Mouse (Mus musculus) forebrain, embryonic 12.5 days (tissue): ENCODE results near the gene Vwa3a. TPM values are rescaled to one million over a fixed set of nuclear protein-coding genes. Genes with fewer than 3 reads are reported as not detected.

Experiments used
- ATAC-seq: fragments of 200-750 bp; cut with Nextera tagmentation; 2 replicates; pipeline ENCODE4 v1.8.0; 2017; ENCODE audit warnings: moderate TSS enrichment; ENCODE audit not compliant: low FRiP score
- H3K27ac ChIP-seq: fragments of 300-500 bp; sonication (generic); 2 replicates; pipeline ENCODE4 v1.5.1; 2016; ENCODE audit warnings: mild to moderate bottlenecking
- H3K27me3 ChIP-seq: fragments of 300-500 bp; sonication (generic); 2 replicates; pipeline ENCODE4 v1.6.1; 2016; ENCODE audit warnings: mild to moderate bottlenecking
- H3K36me3 ChIP-seq: fragments of 300-500 bp; sonication (generic); replicated peaks from 2 replicates; pipeline ENCODE4 v1.6.1; 2016; ENCODE audit warnings: mild to moderate bottlenecking
- H3K4me1 ChIP-seq: fragments of 300-500 bp; sonication (generic); 2 replicates; pipeline ENCODE4 v1.6.1; 2016
- H3K4me2 ChIP-seq: fragments of 300-500 bp; sonication (generic); 2 replicates; pipeline ENCODE4 v1.6.1; 2016; ENCODE audit warnings: mild to moderate bottlenecking, moderate library complexity
- H3K4me3 ChIP-seq: fragments of 300-500 bp; sonication (generic); replicated peaks from 2 replicates; pipeline ENCODE4 v1.5.1; 2016; ENCODE audit warnings: mild to moderate bottlenecking
- H3K9ac ChIP-seq: fragments of 300-500 bp; sonication (generic); 2 replicates; pipeline ENCODE4 v1.6.1; 2016; ENCODE audit warnings: mild to moderate bottlenecking
- H3K9me3 ChIP-seq: fragments of 300-500 bp; sonication (generic); 2 replicates; pipeline ENCODE4 v1.6.1; 2016
- WGBS: fragments of 180-500 bp; shearing (Covaris S2); methylation state at CpG from one replicate; pipeline ENCODE4 v1.1.7; 2016; 5-methylcytosine and 5-hydroxymethylcytosine counted together
- polyA plus RNA-seq: library from polyadenylated mRNA; unstranded; fragments of >200 nt; fragmentation: Nextera tagmentation; extraction: Ambion mirVana; gene quantifications from 2 replicates; pipeline ENCODE4 v1.2.1, GENCODE M21; 2016

The Vwa3a gene
- polyA plus RNA-seq, 1 experiment from 2014 or later, result 0.88 TPM

DNA sequence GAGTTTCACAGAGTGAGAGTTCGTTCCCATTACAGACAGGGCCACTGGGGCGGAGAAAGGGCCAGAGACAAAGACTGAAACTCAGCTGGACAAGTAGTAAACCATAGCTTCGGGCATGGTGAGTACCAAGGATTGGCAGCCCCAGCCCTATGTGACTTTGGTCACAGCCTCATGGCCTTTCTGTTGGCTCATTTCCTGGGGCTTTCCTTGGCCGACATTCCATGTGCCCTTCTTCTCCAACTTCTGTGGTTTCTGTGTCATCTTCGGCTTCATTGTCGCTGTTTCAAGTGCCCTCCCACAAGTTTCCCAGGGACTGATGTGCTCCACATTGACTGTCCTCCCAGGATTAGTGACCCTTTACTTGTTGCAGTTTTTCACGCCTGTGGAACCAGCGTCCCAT lies 17.7 kb upstream of the Vwa3a start:
- H3K36me3 ChIP-seq, result peaks cover 6% of the 10 kb centered on the region; the same call in 1 of the 2 replicates
- no peak overlapping the region for H3K4me2 ChIP-seq
- H3K4me3 ChIP-seq, result no peak overlapping the region
- no peaks in the 10 kb centered on the region for H3K9me3 ChIP-seq
- peaks cover 11% of the 10 kb centered on the region for H3K4me1 ChIP-seq
- no peak overlapping the region for H3K9ac ChIP-seq
- no peak for ATAC-seq
- 91% methylated on average over 8 of the region's 8 CpGs for WGBS
- no peaks in the 10 kb centered on the region for H3K27me3 ChIP-seq
- H3K27ac ChIP-seq, result no peak overlapping the region

DNA sequence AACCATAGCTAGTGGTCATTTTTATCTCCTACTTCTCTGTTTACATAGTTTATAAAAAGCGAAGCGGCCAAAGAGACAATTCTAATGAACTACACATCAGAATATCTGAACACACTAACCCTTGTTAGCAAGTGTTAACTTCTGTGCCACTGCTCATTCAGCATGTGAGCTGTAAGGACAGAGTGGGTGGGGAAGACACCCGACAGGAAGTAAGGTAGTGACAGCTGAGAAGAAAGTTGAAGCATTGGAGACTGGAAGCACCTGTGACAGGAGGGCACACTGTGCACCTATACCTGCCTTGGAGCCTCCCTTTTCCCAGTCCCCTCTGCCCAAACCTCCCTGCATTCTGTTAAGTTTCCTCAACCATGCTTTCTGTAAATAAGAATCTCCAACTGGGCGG lies 17.1 kb upstream of the Vwa3a start:
- Histone ChIP-seq H3K36me3 (peaks cover 6% of the 10 kb centered on the region; the same call in 1 of the 2 replicates), H3K4me1 (peaks cover 11% of the 10 kb centered on the region), H3K4me2 (no peak overlapping the region), H3K27me3 (no peaks in the 10 kb centered on the region), H3K9me3 (no peaks in the 10 kb centered on the region), H3K27ac (no peak overlapping the region), H3K4me3 (no peak overlapping the region), H3K9ac (no peak overlapping the region)
- 95% methylated on average over 4 of the region's 4 CpGs for WGBS
- ATAC-seq, result no peak

DNA sequence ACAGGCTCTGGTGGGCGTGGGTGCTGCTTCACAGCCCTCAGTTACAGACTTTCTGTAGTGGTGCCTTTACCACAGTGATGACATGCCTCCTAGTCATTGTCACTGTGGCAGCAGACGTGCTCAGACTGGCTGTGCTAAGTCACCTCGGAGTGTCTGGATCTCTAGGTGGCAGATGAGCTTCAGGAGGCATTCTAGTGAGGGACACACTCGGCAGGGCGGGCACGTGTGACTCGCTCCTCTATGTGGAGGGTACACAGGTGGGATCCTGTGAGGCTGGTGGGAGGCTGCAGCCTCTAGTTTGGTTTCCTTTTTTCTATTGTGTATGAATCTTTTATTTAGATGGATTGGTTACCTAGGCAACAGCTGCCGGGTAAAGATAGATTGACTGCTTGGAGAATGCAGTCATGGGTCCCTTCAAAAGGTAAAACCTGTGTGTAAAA lies 16.3 kb upstream of the Vwa3a start:
- 32% methylated on average over 8 of the region's 8 CpGs for WGBS
- Histone ChIP-seq H3K27me3 (no peaks in the 10 kb centered on the region), H3K4me1 (peaks cover 11% of the 10 kb centered on the region), H3K27ac (no peak overlapping the region), H3K9ac (no peak overlapping the region), H3K9me3 (no peaks in the 10 kb centered on the region), H3K36me3 (peaks cover 6% of the 10 kb centered on the region; the same call in 1 of the 2 replicates), H3K4me2 (no peak overlapping the region), H3K4me3 (no peak overlapping the region)
- ATAC-seq, result peak; percentile 41; the same call in 1 of the 2 replicates

DNA sequence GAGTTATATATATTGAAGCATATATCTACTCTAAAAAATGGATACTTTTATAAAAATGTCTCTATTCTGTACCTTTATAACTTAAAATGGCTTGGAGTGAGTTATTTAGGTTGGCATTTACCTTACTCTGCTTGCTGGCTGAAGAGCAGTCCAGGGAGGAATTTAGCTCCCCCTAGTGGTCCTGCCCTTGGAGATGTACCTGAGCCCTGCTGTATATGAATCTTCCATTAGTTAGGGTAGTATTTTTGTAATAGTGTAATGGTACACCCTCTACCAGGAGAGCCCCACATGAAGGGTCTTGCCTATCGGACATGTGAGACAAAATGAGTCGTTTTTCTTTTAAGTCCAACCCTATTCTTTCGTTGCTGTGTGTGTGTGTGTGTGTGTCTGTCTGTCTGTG lies 11.5 kb upstream of the Vwa3a start:
- Histone ChIP-seq H3K36me3 (peaks cover 12% of the 10 kb centered on the region; the same call in 1 of the 2 replicates), H3K4me3 (no peak overlapping the region), H3K27ac (no peak overlapping the region), H3K27me3 (no peaks in the 10 kb centered on the region), H3K4me2 (no peak overlapping the region), H3K4me1 (peaks cover 10% of the 10 kb centered on the region), H3K9ac (no peak overlapping the region), H3K9me3 (no peaks in the 10 kb centered on the region)
- 95% methylated on average over 3 of the region's 3 CpGs for WGBS
- ATAC-seq, result no peak

DNA sequence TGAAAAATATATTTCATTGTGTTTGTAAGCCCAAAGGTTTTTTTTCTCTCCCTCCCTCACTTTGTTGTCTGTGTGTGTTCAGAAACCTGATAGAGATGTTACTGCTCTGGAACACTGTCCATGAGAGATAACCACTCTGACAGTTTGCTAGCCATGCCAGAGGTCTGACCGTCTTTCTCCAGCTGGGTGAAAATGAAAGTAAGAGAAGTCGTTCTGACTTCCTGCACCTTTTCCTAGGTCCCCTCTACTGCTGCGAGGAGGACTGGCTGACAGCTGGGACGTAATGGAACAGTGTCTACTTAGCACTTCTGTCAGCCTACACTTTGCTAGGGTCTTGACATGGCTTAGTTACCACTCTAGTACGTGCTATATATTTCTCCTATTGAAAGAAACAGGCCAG lies 9.5 kb upstream of the Vwa3a start:
- Histone ChIP-seq H3K36me3 (peaks cover 14% of the 10 kb centered on the region), H3K4me3 (no peak overlapping the region), H3K4me1 (no peaks in the 10 kb centered on the region), H3K9me3 (no peaks in the 10 kb centered on the region), H3K4me2 (no peak overlapping the region), H3K9ac (no peak overlapping the region), H3K27me3 (no peaks in the 10 kb centered on the region), H3K27ac (no peak overlapping the region)
- 91% methylated on average over 5 of the region's 5 CpGs for WGBS
- no peak for ATAC-seq

DNA sequence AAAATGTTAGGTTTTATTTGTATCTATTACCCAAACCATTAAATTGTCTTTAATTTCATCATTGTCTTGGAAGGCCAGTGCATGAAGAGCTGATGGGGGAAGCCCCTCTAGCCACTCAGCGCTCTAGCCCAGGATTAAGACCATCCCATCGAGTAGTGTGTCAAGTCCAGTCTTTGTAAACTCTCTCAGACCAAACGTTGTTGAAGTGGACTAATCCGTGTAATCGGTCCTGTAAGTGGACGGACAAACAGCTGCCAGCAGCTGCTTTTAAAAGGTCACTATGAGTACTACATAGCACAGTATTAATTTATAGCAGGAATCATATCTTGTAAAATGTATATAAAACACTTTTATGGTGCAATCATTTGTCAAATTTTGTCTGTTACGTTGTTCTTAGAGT lies 6.2 kb upstream of the Vwa3a start:
- no peaks in the 10 kb centered on the region; the same call in 1 of the 2 replicates for H3K27me3 ChIP-seq
- H3K4me1 ChIP-seq, result no peaks in the 10 kb centered on the region
- ATAC-seq, result no peak
- H3K4me2 ChIP-seq, result no peak overlapping the region
- H3K9ac ChIP-seq, result no peak overlapping the region
- H3K9me3 ChIP-seq, result no peaks in the 10 kb centered on the region
- no peak overlapping the region for H3K4me3 ChIP-seq
- no peak overlapping the region for H3K27ac ChIP-seq
- WGBS, result 83% methylated on average over 7 of the region's 7 CpGs
- peaks cover 9% of the 10 kb centered on the region; the same call in 1 of the 2 replicates for H3K36me3 ChIP-seq

DNA sequence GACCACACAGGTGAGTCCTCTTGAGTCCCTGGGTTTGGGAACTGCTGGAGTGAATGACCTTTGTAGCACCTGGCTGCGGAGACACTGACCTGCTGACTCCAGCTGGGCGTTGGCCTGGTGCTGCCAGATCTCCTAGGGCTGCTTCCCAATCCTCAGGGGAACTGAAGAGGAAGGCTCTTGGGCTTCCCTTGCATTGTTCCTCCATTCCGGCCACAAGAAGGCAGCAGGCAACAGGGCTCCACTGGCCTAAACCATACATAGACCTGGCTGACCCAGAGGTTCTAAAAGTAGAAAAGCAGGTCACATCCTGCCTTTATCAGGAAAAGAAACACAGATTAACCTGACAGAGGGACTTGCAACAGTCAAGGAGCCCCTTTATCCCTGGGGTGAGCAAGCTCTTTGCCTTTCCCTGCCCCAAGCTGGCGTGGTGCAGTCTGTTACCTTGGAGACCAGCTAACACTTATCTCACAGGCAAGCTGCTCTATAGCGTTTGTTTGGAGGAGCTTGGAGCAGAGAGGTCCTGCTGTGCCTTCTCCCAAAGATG lies 512 bp downstream of the Vwa3a start:
- Histone ChIP-seq H3K4me1 (peaks cover 19% of the 10 kb centered on the region), H3K4me2 (no peak overlapping the region), H3K9me3 (no peaks in the 10 kb centered on the region), H3K27ac (no peak overlapping the region), H3K36me3 (0 out of 2 replicates have a peak, but pooled peaks cover 1% of the 10 kb centered on the region), H3K9ac (no peak overlapping the region), H3K4me3 (no peak overlapping the region), H3K27me3 (no peaks in the 10 kb centered on the region; the same call in 1 of the 2 replicates)
- ATAC-seq, result peak; percentile 39; the same call in 1 of the 2 replicates
- WGBS, result 11% methylated on average over 5 of the region's 5 CpGs

DNA sequence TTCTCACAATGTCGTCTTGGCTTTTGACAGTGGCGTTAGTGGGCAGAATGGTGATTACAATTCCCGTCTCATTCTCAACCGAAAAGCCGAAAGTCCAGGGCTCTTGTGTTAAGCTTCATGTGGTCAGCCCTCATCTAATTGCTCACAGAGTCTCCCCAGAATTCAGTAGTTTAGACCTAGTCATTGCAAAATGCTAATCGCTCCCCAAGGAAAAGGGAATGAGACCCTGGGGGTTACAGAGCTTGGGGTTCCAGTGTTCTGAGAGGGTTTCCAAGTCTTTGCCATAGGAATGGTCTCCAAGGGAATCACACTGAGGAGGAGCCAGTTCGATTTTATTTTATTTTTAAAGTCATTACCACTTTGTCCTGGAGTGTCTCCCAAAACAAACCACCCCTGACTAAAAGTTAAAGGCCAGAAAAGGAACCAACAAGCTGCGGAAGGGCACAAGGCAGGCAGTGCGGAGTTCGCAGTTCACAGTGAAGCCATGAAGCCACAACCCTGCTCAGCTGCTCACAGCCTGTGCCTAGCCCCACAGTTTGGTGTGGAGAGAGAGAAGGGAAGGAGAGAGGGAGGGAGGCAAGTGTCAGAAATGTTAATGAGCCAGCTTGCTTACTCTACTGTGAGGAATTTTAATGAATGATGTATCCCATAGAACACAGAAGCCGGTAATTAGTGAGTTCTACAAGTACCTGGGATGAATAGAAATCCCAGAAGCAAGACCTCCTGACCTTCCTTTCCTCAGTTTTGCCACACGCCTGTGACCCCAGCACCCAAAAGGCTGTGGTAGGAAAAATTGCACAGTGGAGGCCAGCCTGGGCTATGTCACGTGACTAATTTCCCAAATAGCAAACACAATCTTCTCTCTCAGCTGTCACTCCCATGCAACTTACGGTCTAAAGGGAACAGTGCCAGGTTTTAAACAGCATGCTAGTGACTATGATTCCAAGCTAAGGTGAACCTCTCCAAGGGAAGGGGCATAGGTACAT lies 4.5 kb downstream of the Vwa3a start:
- Histone ChIP-seq H3K27me3 (no peaks in the 10 kb centered on the region), H3K4me2 (no peak overlapping the region), H3K9ac (no peak overlapping the region), H3K4me1 (peaks cover 19% of the 10 kb centered on the region), H3K27ac (no peak overlapping the region), H3K9me3 (no peaks in the 10 kb centered on the region), H3K36me3 (no peaks in the 10 kb centered on the region), H3K4me3 (no peak overlapping the region)
- ATAC-seq, result peak; percentile 69
- 61% methylated on average over 14 of the region's 14 CpGs for WGBS

DNA sequence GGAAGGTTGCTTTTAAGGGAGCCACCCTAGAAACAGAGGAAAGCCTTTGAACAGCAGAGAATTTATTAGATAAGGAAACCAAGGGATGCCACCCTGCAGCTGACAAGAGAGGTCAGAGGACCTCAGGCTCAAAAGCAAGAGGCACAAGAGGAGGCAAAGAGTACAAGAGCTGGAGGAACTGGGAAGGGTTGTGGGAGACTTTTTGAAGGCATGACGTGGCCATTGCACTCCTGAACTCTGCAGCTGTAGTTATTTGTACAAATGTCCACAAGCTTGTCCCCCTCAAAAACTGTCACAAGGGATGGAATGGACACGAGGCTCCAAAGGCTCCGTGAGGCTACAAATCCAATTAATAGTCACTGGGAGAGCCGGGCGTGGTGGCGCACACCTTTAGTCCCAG lies 5.5 kb downstream of the Vwa3a start:
- WGBS, result 89% methylated on average over 6 of the region's 6 CpGs
- no peaks in the 10 kb centered on the region for H3K9me3 ChIP-seq
- no peak for ATAC-seq

DNA sequence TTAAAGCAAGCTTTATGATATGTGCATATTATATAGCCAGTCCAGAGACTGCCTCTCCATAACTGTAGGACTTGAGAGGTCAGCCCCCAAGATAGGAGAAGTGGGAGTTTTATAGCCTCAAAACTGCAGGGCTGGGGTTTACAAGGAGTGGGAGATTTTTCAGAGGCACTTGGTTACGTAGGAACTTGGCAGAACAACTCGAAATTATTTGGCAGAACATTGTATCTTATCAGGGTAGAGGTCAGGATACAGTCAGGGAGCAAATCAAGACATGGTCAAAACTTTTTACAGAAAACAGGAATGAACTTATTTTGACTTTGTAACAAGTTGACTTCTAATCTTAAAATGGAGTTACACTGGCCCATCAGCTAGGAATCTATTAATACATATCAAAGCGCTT lies 6.9 kb downstream of the Vwa3a start:
- no peak overlapping the region for H3K27ac ChIP-seq
- no peak overlapping the region for H3K4me3 ChIP-seq
- no peaks in the 10 kb centered on the region for H3K27me3 ChIP-seq
- WGBS, result 80% methylated on average over 3 of the region's 3 CpGs
- H3K4me1 ChIP-seq, result peaks cover 8% of the 10 kb centered on the region
- no peak overlapping the region for H3K4me2 ChIP-seq
- H3K36me3 ChIP-seq, result no peaks in the 10 kb centered on the region
- no peak overlapping the region for H3K9ac ChIP-seq
- no peak for ATAC-seq
- no peaks in the 10 kb centered on the region for H3K9me3 ChIP-seq

More for the DNA sequence above, 5.5 kb downstream of the Vwa3a start:
- no peak overlapping the region for H3K27ac ChIP-seq
- no peak overlapping the region for H3K4me2 ChIP-seq
- H3K4me3 ChIP-seq, result no peak overlapping the region
- H3K4me1 ChIP-seq, result peaks cover 14% of the 10 kb centered on the region
- no peaks in the 10 kb centered on the region for H3K36me3 ChIP-seq
- H3K9ac ChIP-seq, result no peak overlapping the region
- no peaks in the 10 kb centered on the region for H3K27me3 ChIP-seq

DNA sequence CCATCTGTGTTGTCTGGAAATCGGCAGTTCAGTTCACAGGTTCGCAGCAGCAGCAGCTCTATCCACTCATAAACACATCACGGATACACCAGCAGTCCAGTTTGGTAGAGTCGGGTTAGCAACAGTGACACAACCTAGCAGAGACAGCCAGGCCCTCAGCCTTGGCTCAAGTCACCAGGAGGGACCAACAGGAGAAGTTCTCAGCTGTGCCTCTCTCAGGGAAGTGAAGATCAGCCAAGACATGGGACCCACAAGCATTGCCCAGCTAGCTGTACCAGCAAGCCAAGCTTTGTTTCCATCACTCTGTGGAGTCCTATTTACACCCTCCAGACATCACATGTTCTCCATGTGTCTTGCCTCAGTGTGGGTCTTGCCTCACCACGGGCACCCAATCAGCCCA lies 7.7 kb downstream of the Vwa3a start:
- Histone ChIP-seq H3K4me3 (no peak overlapping the region), H3K4me2 (no peak overlapping the region), H3K27ac (no peak overlapping the region), H3K9me3 (no peaks in the 10 kb centered on the region), H3K4me1 (peaks cover 8% of the 10 kb centered on the region), H3K36me3 (no peaks in the 10 kb centered on the region), H3K27me3 (no peaks in the 10 kb centered on the region), H3K9ac (no peak overlapping the region)
- 92% methylated on average over 5 of the region's 5 CpGs for WGBS
- no peak for ATAC-seq

DNA sequence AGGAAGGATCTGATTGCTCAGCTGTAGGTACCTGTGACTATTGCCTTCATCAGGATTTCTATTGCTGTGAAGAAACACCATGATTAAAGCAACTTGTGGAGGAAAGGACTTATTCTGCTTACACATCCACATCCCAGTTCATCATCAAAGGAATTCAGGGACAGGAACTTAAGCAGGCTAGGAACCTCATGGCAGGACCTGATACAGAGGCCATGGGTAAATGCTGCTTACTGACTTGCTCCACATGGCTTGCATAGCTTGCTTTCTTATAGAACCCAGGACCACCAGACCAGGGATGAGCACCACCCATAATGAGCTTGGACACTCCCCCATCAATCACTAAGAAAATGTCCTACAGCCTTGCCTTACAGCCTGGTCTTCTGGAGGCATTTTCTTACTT lies 9.4 kb downstream of the Vwa3a start:
- H3K4me3 ChIP-seq, result no peak overlapping the region
- H3K4me1 ChIP-seq, result peaks cover 7% of the 10 kb centered on the region
- H3K27me3 ChIP-seq, result no peaks in the 10 kb centered on the region
- H3K4me2 ChIP-seq, result no peak overlapping the region
- no peaks in the 10 kb centered on the region for H3K36me3 ChIP-seq
- no peak for ATAC-seq
- H3K9me3 ChIP-seq, result no peaks in the 10 kb centered on the region
- H3K9ac ChIP-seq, result no peak overlapping the region
- no peak overlapping the region for H3K27ac ChIP-seq
